Mouse (Mus musculus) lung, postnatal 0 days (tissue): Measurements from ENCODE around the gene Prrc2a. TPM values are rescaled to one million over a fixed set of nuclear protein-coding genes. Genes with fewer than 3 reads are reported as not detected.

Experiments
- ATAC-seq: fragments of 200-750 bp; cut with Nextera tagmentation; 2 replicates; pipeline ENCODE4 v1.8.0; 2017; ENCODE audit warnings: moderate library complexity
- DNase-seq: peaks from one replicate; pipeline ENCODE4 v3.0.0-alpha.2; 2016; ENCODE audit warnings: low spot score
- H3K27ac ChIP-seq: fragments of 300-500 bp; sonication (generic); 2 replicates; pipeline ENCODE4 v1.5.1; 2014; ENCODE audit warnings: antibody characterized with exemption, mild to moderate bottlenecking, low read length, mixed read lengths
- H3K27me3 ChIP-seq: fragments of 300-500 bp; sonication (generic); replicated peaks from 2 replicates; pipeline ENCODE4 v1.6.1; 2014; ENCODE audit warnings: low read length, mixed read lengths; ENCODE audit not compliant: insufficient read depth
- H3K36me3 ChIP-seq: fragments of 300-500 bp; sonication (generic); 2 replicates; pipeline ENCODE4 v1.6.1; 2014; ENCODE audit warnings: low read length, mixed read lengths; ENCODE audit not compliant: insufficient read depth
- H3K4me1 ChIP-seq: fragments of 300-500 bp; sonication (generic); 2 replicates; pipeline ENCODE4 v1.6.1; 2014; ENCODE audit warnings: antibody characterized with exemption, low read depth, low read length, mixed read lengths; ENCODE audit not compliant: insufficient read depth
- H3K4me2 ChIP-seq: fragments of 300-500 bp; sonication (generic); replicated peaks from 2 replicates; pipeline ENCODE4 v1.6.1; 2014; ENCODE audit warnings: low read depth, mild to moderate bottlenecking, low read length, moderate library complexity, mixed read lengths
- H3K4me3 ChIP-seq: fragments of 300-500 bp; sonication (generic); 2 replicates; pipeline ENCODE4 v1.5.1; 2014; ENCODE audit warnings: low read depth, low read length
- H3K9ac ChIP-seq: fragments of 300-500 bp; sonication (generic); replicated peaks from 2 replicates; pipeline ENCODE4 v1.6.1; 2014; ENCODE audit warnings: low read depth, mild to moderate bottlenecking
- H3K9me3 ChIP-seq: fragments of 300-500 bp; sonication (generic); 2 replicates; pipeline ENCODE4 v1.6.1; 2016; ENCODE audit warnings: low read length, mixed read lengths
- CTCF ChIP-seq: IDR thresholded peaks from 2 replicates; pipeline ENCODE4 v1.5.1; 2016; ENCODE audit warnings: antibody characterized with exemption, mild to moderate bottlenecking
- EP300 ChIP-seq: IDR thresholded peaks from 2 replicates; pipeline ENCODE4 v1.6.1; 2016; ENCODE audit warnings: antibody characterized with exemption, mild to moderate bottlenecking, control low read depth
- WGBS: fragments of 180-500 bp; shearing (Covaris S2); extraction: QIAGEN DNeasy Blood & Tissue Kit; methylation state at CpG from one replicate; pipeline ENCODE4 v1.1.7; 2014; 5-methylcytosine and 5-hydroxymethylcytosine counted together
- polyA plus RNA-seq: library from polyadenylated mRNA; unstranded; fragments of >200 nt; fragmentation: Nextera tagmentation; extraction: Ambion mirVana; gene quantifications from 2 replicates; pipeline ENCODE4 v1.2.1, GENCODE M21; 2015

Prrc2a gene
- polyA plus RNA-seq, 1 experiment from 2014 or later: 74.1 TPM

GRCm38 (mm10) chr17:35134801-35135590 lies 29.7 kb downstream of the Prrc2a start, which contains the start of gene Bag6:
Bag6 (plus strand) TSS chr17:35135178.
- H3K36me3 ChIP-seq: peaks cover 13% of the 10 kb centered on the region; the same call in 1 of the 2 replicates
- TF ChIP-seq EP300 (peak; percentile 89), CTCF (peak; percentile 31; the same call in 1 of the 2 replicates)
- ATAC-seq (peak; percentile 95), DNase-seq (peak; percentile 98)
- H3K9ac ChIP-seq: peak within 1 kb of the TSS; percentile 69
- peak within 1 kb of the TSS; percentile 76 for H3K4me3 ChIP-seq
- peak within 1 kb of the TSS; percentile 93 for H3K27ac ChIP-seq
- H3K4me2 ChIP-seq: peak within 1 kb of the TSS; percentile 83
- H3K27me3 ChIP-seq: no peaks in the 10 kb centered on the region
- no peaks in the 10 kb centered on the region; the same call in none of the 2 replicates for H3K4me1 ChIP-seq
- H3K9me3 ChIP-seq: no peaks in the 10 kb centered on the region
- 1% methylated on average over 66 of the region's 66 CpGs for WGBS

- no peak overlapping the region for H3K4me3 ChIP-seq
- no peaks in the 10 kb centered on the region for H3K27me3 ChIP-seq
- no peak overlapping the region for H3K27ac ChIP-seq
- TF ChIP-seq CTCF (no peak), EP300 (no peak)
- H3K9me3 ChIP-seq: no peaks in the 10 kb centered on the region
- DNase-seq: no peak
- H3K4me1 ChIP-seq: no peaks in the 10 kb centered on the region; the same call in none of the 2 replicates
- 95% methylated on average over 7 of the region's 7 CpGs for WGBS
- no peak overlapping the region for H3K4me2 ChIP-seq
- no peaks in the 10 kb centered on the region for H3K36me3 ChIP-seq
- no peak for ATAC-seq
- no peak overlapping the region for H3K9ac ChIP-seq
Observed at GRCm38 (mm10) chr17:35133517-35133916, 31.2 kb downstream of the Prrc2a start.

- H3K4me3 ChIP-seq: no peak overlapping the region
- H3K36me3 ChIP-seq: no peaks in the 10 kb centered on the region
- no peaks in the 10 kb centered on the region for H3K27me3 ChIP-seq
- H3K27ac ChIP-seq: no peak overlapping the region
- no peaks in the 10 kb centered on the region for H3K9me3 ChIP-seq
- H3K9ac ChIP-seq: no peak overlapping the region
- no peak for DNase-seq
- no peak overlapping the region for H3K4me2 ChIP-seq
- 63% methylated on average over 3 of the region's 3 CpGs for WGBS
- TF ChIP-seq CTCF: no peak
- no peak for TF ChIP-seq EP300
- no peak for ATAC-seq
- H3K4me1 ChIP-seq: peaks cover 7% of the 10 kb centered on the region
Observed at GRCm38 (mm10) chr17:35132174-35132560, 32.5 kb downstream of the Prrc2a start.

- no peak for DNase-seq
- TF ChIP-seq EP300: no peak
- TF ChIP-seq CTCF: no peak
- Histone ChIP-seq H3K4me1 (peaks cover 10% of the 10 kb centered on the region; the same call in 1 of the 2 replicates), H3K4me3 (no peak within 1 kb of the TSS), H3K27ac (no peak within 1 kb of the TSS), H3K4me2 (no peak within 1 kb of the TSS), H3K9ac (no peak within 1 kb of the TSS), H3K9me3 (no peaks in the 10 kb centered on the region), H3K36me3 (no peaks in the 10 kb centered on the region), H3K27me3 (no peaks in the 10 kb centered on the region)
- WGBS: 74% methylated on average over 15 of the region's 15 CpGs
- no peak for ATAC-seq
Observed at GRCm38 (mm10) chr17:35131500-35132173, 33.1 kb downstream of the Prrc2a start, which contains the start of gene Apom. Apom (minus strand) TSS chr17:35132050.

GRCm38 (mm10) chr17:35131038-35131437 lies 33.7 kb downstream of the Prrc2a start:
- Histone ChIP-seq H3K4me3 (no peak overlapping the region), H3K9me3 (no peaks in the 10 kb centered on the region), H3K27me3 (no peaks in the 10 kb centered on the region), H3K4me2 (no peak overlapping the region), H3K36me3 (no peaks in the 10 kb centered on the region), H3K9ac (no peak overlapping the region), H3K4me1 (peaks cover 10% of the 10 kb centered on the region; the same call in 1 of the 2 replicates), H3K27ac (no peak overlapping the region)
- 85% methylated on average over 8 of the region's 8 CpGs for WGBS
- DNase-seq (no peak), ATAC-seq (no peak)
- no peak for TF ChIP-seq EP300
- TF ChIP-seq CTCF: no peak

- TF ChIP-seq EP300: no peak
- TF ChIP-seq CTCF: no peak
- Histone ChIP-seq H3K9ac (no peak overlapping the region), H3K4me1 (peaks cover 15% of the 10 kb centered on the region), H3K36me3 (no peaks in the 10 kb centered on the region), H3K4me2 (no peak overlapping the region), H3K27me3 (no peaks in the 10 kb centered on the region), H3K9me3 (no peaks in the 10 kb centered on the region), H3K4me3 (no peak overlapping the region), H3K27ac (no peak overlapping the region)
- 60% methylated on average over 11 of the region's 11 CpGs for WGBS
- DNase-seq: no peak
- no peak for ATAC-seq
Observed at GRCm38 (mm10) chr17:35128996-35129395, 35.7 kb downstream of the Prrc2a start.
